Mouse (Mus musculus): Measurements from ENCODE around the gene Slc12a3.

The Slc12a3 gene

GRCm38 (mm10) chr8:94333345-94333744 lies 4.3 kb downstream of the Slc12a3 start:
- peak; percentile 60 to 74 for DNase-seq

GRCm38 (mm10) chr8:94337559-94337958 lies 8.6 kb downstream of the Slc12a3 start:
- no peak for DNase-seq

- no peak for DNase-seq
Measured at GRCm38 (mm10) chr8:94340796-94341195, 11.8 kb downstream of the Slc12a3 start.

- no peak for DNase-seq
Measured at GRCm38 (mm10) chr8:94342691-94343090, 13.7 kb downstream of the Slc12a3 start.

- DNase-seq = peak; percentile 88 to 92
Measured at GRCm38 (mm10) chr8:94343290-94343689, 14.3 kb downstream of the Slc12a3 start.

- DNase-seq = no peak
Measured at GRCm38 (mm10) chr8:94343778-94344320, 14.8 kb downstream of the Slc12a3 start.

- no peak for DNase-seq
Measured at GRCm38 (mm10) chr8:94345657-94346056, 16.7 kb downstream of the Slc12a3 start.

- DNase-seq = no peak
Measured at GRCm38 (mm10) chr8:94346264-94346663, 17.3 kb downstream of the Slc12a3 start.

- peak in 1 of 2 experiments; percentile 45 for DNase-seq
Measured at GRCm38 (mm10) chr8:94348425-94348824, 19.4 kb downstream of the Slc12a3 start.

- peak; percentile 75 to 93 for DNase-seq
Measured at GRCm38 (mm10) chr8:94354069-94354531, 25.1 kb downstream of the Slc12a3 start.

GRCm38 (mm10) chr8:94354571-94354970 lies 25.6 kb downstream of the Slc12a3 start:
- peak; percentile 43 to 69 for DNase-seq

GRCm38 (mm10) chr8:94357220-94357619 lies 28.2 kb downstream of the Slc12a3 start:
- no peak for DNase-seq

- DNase-seq = peak; percentile 97 to 98
Measured at GRCm38 (mm10) chr8:94358541-94358940, 29.5 kb downstream of the Slc12a3 start.

- DNase-seq = peak in 1 of 2 experiments; percentile 46
Measured at GRCm38 (mm10) chr8:94361774-94362431, 32.9 kb downstream of the Slc12a3 start.

GRCm38 (mm10) chr8:94362607-94363239 lies 33.7 kb downstream of the Slc12a3 start:
- peak; percentile 76 to 87 for DNase-seq

- peak; percentile 90 to 96 for DNase-seq
Measured at GRCm38 (mm10) chr8:94363288-94363688, 34.3 kb downstream of the Slc12a3 start.

GRCm38 (mm10) chr8:94363906-94364305 lies 34.9 kb downstream of the Slc12a3 start:
- peak; percentile 93 to 96 for DNase-seq

GRCm38 (mm10) chr8:94364686-94365312 lies 35.8 kb downstream of the Slc12a3 start:
- peak in 1 of 2 experiments; percentile 64 for DNase-seq

- peak; percentile 60 to 75 for DNase-seq
Measured at GRCm38 (mm10) chr8:94365410-94365981, 36.5 kb downstream of the Slc12a3 start.

GRCm38 (mm10) chr8:94370839-94371238 lies 41.8 kb downstream of the Slc12a3 start:
- DNase-seq = no peak

GRCm38 (mm10) chr8:94372955-94373599 lies 44.1 kb downstream of the Slc12a3 start:
- DNase-seq = no peak

GRCm38 (mm10) chr8:94375551-94375991 lies 46.6 kb downstream of the Slc12a3 start:
- DNase-seq = no peak

All from kidney, postnatal 36 days (tissue).